Mouse (Mus musculus) layer of hippocampus, adult 18-20 months (tissue): ENCODE measurements around the gene Xrra1. TPM values are rescaled to one million over a fixed set of nuclear protein-coding genes. Genes with fewer than 3 reads are reported as not detected.
"Not testable (repeated sequence)": the region's sequence is repeated elsewhere in the genome, so short reads cannot be mapped to it uniquely, and the experiment has no call there.

Source experiments
- DNase-seq, 2 experiments: peaks; one replicate each; pipeline ENCODE4 v3.0.0; 2022; ENCODE audit warnings: low spot score in 2 of 2
- long read RNA-seq: library from polyadenylated mRNA; stranded (forward); transcript quantifications from one replicate; pipeline ENCODE4 v2.0.0, GENCODE M21; 2021
- total RNA-seq, 2 experiments: library from RNA; stranded (reverse); gene quantifications; 2 replicates each; pipeline ENCODE4 v1.2.3; 2021

Gene Xrra1
- 1 to 10 TPM; 1.2 TPM for total RNA-seq
- long read RNA-seq, partial matches to known transcripts: 0 of 3 reads
- long read RNA-seq, other reads (novel, unspliced or antisense): 2 of 3 reads

- DNase-seq: peak; percentile 99
Observed at GRCm38 (mm10) chr7:99858813-99859585, at the start of gene Xrra1. Gene Xrra1 (plus strand): TSS chr7:99859116.

GRCm38 (mm10) chr7:99810814-99811213 is 48.1 kb upstream of the Xrra1 start:
- no peak for DNase-seq

GRCm38 (mm10) chr7:99811661-99812060 is 47.3 kb upstream of the Xrra1 start:
- DNase-seq: no peak

GRCm38 (mm10) chr7:99813394-99813793 is 45.5 kb upstream of the Xrra1 start:
- DNase-seq: no peak

- DNase-seq: not testable (repeated sequence)
Observed at GRCm38 (mm10) chr7:99818181-99818725, 40.7 kb upstream of the Xrra1 start.

- no peak for DNase-seq
Observed at GRCm38 (mm10) chr7:99821953-99822352, 37.0 kb upstream of the Xrra1 start.

- no peak for DNase-seq
Observed at GRCm38 (mm10) chr7:99822426-99822825, 36.5 kb upstream of the Xrra1 start.

GRCm38 (mm10) chr7:99823045-99823663 is 35.8 kb upstream of the Xrra1 start:
- DNase-seq: no peak

GRCm38 (mm10) chr7:99824649-99825483 is 34.0 kb upstream of the Xrra1 start:
- DNase-seq: no peak

- DNase-seq: no peak
Observed at GRCm38 (mm10) chr7:99825511-99825910, 33.4 kb upstream of the Xrra1 start.

GRCm38 (mm10) chr7:99826096-99826495 is 32.8 kb upstream of the Xrra1 start:
- DNase-seq: no peak

- peak; percentile 79 to 91 for DNase-seq
Observed at GRCm38 (mm10) chr7:99828083-99828570, 30.8 kb upstream of the Xrra1 start, which contains the start of gene Neu3. Gene Neu3 (minus strand): TSS chr7:99828417.

- no peak for DNase-seq
Observed at GRCm38 (mm10) chr7:99833115-99833845, 25.6 kb upstream of the Xrra1 start.

GRCm38 (mm10) chr7:99833846-99834222 is 25.1 kb upstream of the Xrra1 start:
- no peak for DNase-seq

GRCm38 (mm10) chr7:99834314-99834853 is 24.5 kb upstream of the Xrra1 start:
- DNase-seq: no peak

- no peak for DNase-seq
Observed at GRCm38 (mm10) chr7:99836781-99837180, 22.1 kb upstream of the Xrra1 start.

- DNase-seq: no peak
Observed at GRCm38 (mm10) chr7:99837358-99838071, 21.4 kb upstream of the Xrra1 start.

- no peak for DNase-seq
Observed at GRCm38 (mm10) chr7:99838241-99838640, 20.7 kb upstream of the Xrra1 start.

GRCm38 (mm10) chr7:99845533-99846236 is 13.2 kb upstream of the Xrra1 start:
- no peak for DNase-seq
